Mouse (Mus musculus) liver, embryonic 15.5 days (tissue): Measurements from ENCODE around the gene Slc11a2. TPM values are rescaled to one million over a fixed set of nuclear protein-coding genes. Genes with fewer than 3 reads are reported as not detected.

Source experiments
- ATAC-seq: fragments of 200-750 bp; cut with Nextera tagmentation; 2 replicates; pipeline ENCODE4 v1.8.0; 2017; ENCODE audit warnings: moderate number of reproducible peaks, mild to moderate bottlenecking, moderate library complexity; ENCODE audit not compliant: insufficient read depth
- H3K27ac ChIP-seq: fragments of 300-500 bp; sonication (generic); replicated peaks from 2 replicates; pipeline ENCODE4 v1.5.1; 2015; ENCODE audit warnings: mild to moderate bottlenecking, inconsistent platforms
- H3K27me3 ChIP-seq: fragments of 300-500 bp; sonication (generic); 2 replicates; pipeline ENCODE4 v1.6.1; 2015; ENCODE audit warnings: mild to moderate bottlenecking, inconsistent platforms
- H3K36me3 ChIP-seq: fragments of 300-500 bp; sonication (generic); replicated peaks from 2 replicates; pipeline ENCODE4 v1.6.1; 2015; ENCODE audit warnings: moderate library complexity, mild to moderate bottlenecking, inconsistent platforms
- H3K4me1 ChIP-seq: fragments of 300-500 bp; sonication (generic); replicated peaks from 2 replicates; pipeline ENCODE4 v1.6.1; 2015; ENCODE audit warnings: inconsistent platforms
- H3K4me2 ChIP-seq: fragments of 300-500 bp; sonication (generic); 2 replicates; pipeline ENCODE4 v1.6.1; 2015; ENCODE audit warnings: moderate library complexity, mild to moderate bottlenecking, inconsistent platforms
- H3K4me3 ChIP-seq: fragments of 300-500 bp; sonication (generic); replicated peaks from 2 replicates; pipeline ENCODE4 v1.5.1; 2015; ENCODE audit warnings: mild to moderate bottlenecking, inconsistent platforms
- H3K9ac ChIP-seq: fragments of 300-500 bp; sonication (generic); 2 replicates; pipeline ENCODE4 v1.6.1; 2015; ENCODE audit warnings: moderate library complexity, mild to moderate bottlenecking, inconsistent platforms
- H3K9me3 ChIP-seq: fragments of 300-500 bp; sonication (generic); replicated peaks from 2 replicates; pipeline ENCODE4 v1.6.1; 2016; ENCODE audit warnings: inconsistent platforms
- WGBS: fragments of 180-500 bp; shearing (Covaris S2); methylation state at CpG from one replicate; pipeline ENCODE4 v1.1.7; 2015; ENCODE audit warnings: mixed read lengths; ENCODE audit not compliant: insufficient replicate concordance; 5-methylcytosine and 5-hydroxymethylcytosine counted together
- polyA plus RNA-seq: library from polyadenylated mRNA; unstranded; fragments of >200 nt; fragmentation: Nextera tagmentation; extraction: Ambion mirVana; gene quantifications from 2 replicates; pipeline ENCODE4 v1.2.1, GENCODE M21; 2015

The Slc11a2 gene
- polyA plus RNA-seq, 1 experiment from 2014 or later = 39.7 TPM

DNA sequence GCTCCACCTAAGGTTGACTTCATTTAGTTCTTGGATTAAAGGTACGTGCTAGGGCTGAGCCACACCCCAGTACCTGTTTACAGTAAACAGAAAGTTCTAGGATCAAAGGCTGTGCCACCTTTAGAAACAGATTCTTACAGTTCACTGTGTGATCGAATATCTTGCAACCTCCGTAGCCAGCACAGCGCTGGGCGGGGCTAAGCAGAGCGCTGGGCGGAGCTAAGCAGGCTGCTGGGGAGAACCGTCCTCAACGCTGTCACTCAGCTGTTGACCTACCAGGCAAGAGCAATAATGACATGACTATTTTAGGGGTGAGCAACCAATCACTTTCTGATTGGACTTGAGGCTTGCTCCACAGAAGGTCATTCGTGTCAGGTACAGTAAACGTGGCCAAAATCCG is 36.1 kb upstream of the Slc11a2 start:
- peak overlapping the region; percentile 12 for H3K4me3 ChIP-seq
- WGBS = 7% methylated on average over 12 of the region's 12 CpGs

GRCm38 (mm10) chr15:100458055-100458454 is 33.2 kb upstream of the Slc11a2 start:
- no peak overlapping the region for H3K4me2 ChIP-seq
- peaks cover 9% of the 10 kb centered on the region; the same call in 1 of the 2 replicates for H3K27me3 ChIP-seq
- peaks cover 28% of the 10 kb centered on the region for H3K4me1 ChIP-seq
- no peak overlapping the region for H3K27ac ChIP-seq
- no peak overlapping the region for H3K9ac ChIP-seq
- no peak for ATAC-seq
- H3K4me3 ChIP-seq = no peak overlapping the region
- WGBS = 34% methylated on average over 10 of the region's 10 CpGs
- H3K9me3 ChIP-seq = no peaks in the 10 kb centered on the region
- H3K36me3 ChIP-seq = no peaks in the 10 kb centered on the region

More for the DNA sequence above, 36.1 kb upstream of the Slc11a2 start:
- Histone ChIP-seq H3K9ac (peak overlapping the region; percentile 30; the same call in 1 of the 2 replicates), H3K4me1 (peaks cover 28% of the 10 kb centered on the region), H3K27me3 (peaks cover 9% of the 10 kb centered on the region; the same call in 1 of the 2 replicates), H3K9me3 (no peaks in the 10 kb centered on the region), H3K4me2 (peak overlapping the region; percentile 61), H3K27ac (no peak overlapping the region), H3K36me3 (no peaks in the 10 kb centered on the region)
- ATAC-seq = peak; percentile 61

DNA sequence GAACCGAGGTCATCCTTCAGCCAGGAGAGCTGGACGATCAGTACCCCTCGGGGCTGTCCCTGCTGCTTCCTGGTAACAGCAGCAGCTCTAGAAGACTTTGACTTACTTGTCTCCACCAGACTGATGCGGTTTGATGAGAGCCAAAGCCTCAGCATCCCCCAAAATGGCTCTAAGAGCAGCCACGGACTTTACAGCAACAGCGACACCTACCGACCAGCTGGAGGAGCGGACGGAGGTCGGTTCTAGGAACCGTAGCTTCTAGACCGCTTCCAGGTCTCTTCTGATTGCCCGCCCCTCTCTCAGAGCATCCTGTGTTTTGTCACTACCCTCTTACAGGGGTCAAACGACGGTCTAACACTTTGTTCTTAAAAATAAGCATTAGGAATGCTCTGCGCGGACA is 32.5 kb upstream of the Slc11a2 start:
- H3K9me3 ChIP-seq = no peaks in the 10 kb centered on the region
- peaks cover 9% of the 10 kb centered on the region; the same call in 1 of the 2 replicates for H3K27me3 ChIP-seq
- no peaks in the 10 kb centered on the region for H3K36me3 ChIP-seq
- peak; percentile 49 for ATAC-seq
- WGBS = 4% methylated on average over 17 of the region's 17 CpGs
- H3K4me2 ChIP-seq = peak overlapping the region; percentile 54
- no peak overlapping the region for H3K4me3 ChIP-seq
- H3K9ac ChIP-seq = peak overlapping the region; percentile 25; the same call in 1 of the 2 replicates
- H3K4me1 ChIP-seq = peaks cover 28% of the 10 kb centered on the region
- no peak overlapping the region for H3K27ac ChIP-seq

GRCm38 (mm10) chr15:100456356-100456991 is 31.6 kb upstream of the Slc11a2 start:
- no peak overlapping the region for H3K4me3 ChIP-seq
- peaks cover 25% of the 10 kb centered on the region for H3K4me1 ChIP-seq
- H3K9ac ChIP-seq = no peak overlapping the region
- 63% methylated on average over 7 of the region's 7 CpGs for WGBS
- no peak for ATAC-seq
- no peak overlapping the region for H3K4me2 ChIP-seq
- H3K9me3 ChIP-seq = no peaks in the 10 kb centered on the region
- peaks cover 9% of the 10 kb centered on the region; the same call in 1 of the 2 replicates for H3K27me3 ChIP-seq
- H3K27ac ChIP-seq = no peak overlapping the region
- H3K36me3 ChIP-seq = no peaks in the 10 kb centered on the region

GRCm38 (mm10) chr15:100452486-100452885 is 27.6 kb upstream of the Slc11a2 start:
- no peak for ATAC-seq
- H3K27ac ChIP-seq = no peak overlapping the region
- no peaks in the 10 kb centered on the region for H3K36me3 ChIP-seq
- no peaks in the 10 kb centered on the region for H3K9me3 ChIP-seq
- WGBS = 66% methylated on average over 11 of the region's 11 CpGs
- H3K27me3 ChIP-seq = no peaks in the 10 kb centered on the region
- H3K4me3 ChIP-seq = no peak overlapping the region
- H3K4me2 ChIP-seq = no peak overlapping the region
- H3K9ac ChIP-seq = no peak overlapping the region
- H3K4me1 ChIP-seq = peaks cover 5% of the 10 kb centered on the region

DNA sequence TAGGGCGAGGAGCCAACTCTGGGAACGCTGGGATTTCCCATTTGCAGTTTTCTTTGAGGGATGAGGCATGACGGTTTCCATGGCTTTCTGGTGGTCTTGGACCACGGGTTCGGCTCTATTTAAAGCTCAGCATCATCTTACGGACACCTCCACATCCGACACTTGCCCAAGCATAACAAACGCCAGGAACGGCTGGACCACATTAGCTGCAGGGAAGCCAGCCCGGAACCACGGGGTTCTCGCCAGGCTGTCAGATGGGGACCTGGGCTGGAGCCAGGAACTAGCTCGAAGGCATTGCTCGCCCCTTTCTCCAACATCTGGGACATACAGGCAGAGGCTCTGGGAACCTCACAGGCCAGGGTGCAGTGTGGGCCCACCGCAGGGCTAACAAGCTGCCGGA is 26.4 kb upstream of the Slc11a2 start:
- Histone ChIP-seq H3K4me3 (no peak overlapping the region), H3K27ac (no peak overlapping the region), H3K4me2 (no peak overlapping the region), H3K4me1 (no peaks in the 10 kb centered on the region), H3K9ac (no peak overlapping the region), H3K27me3 (no peaks in the 10 kb centered on the region), H3K9me3 (no peaks in the 10 kb centered on the region), H3K36me3 (no peaks in the 10 kb centered on the region)
- ATAC-seq = no peak
- 73% methylated on average over 16 of the region's 16 CpGs for WGBS

DNA sequence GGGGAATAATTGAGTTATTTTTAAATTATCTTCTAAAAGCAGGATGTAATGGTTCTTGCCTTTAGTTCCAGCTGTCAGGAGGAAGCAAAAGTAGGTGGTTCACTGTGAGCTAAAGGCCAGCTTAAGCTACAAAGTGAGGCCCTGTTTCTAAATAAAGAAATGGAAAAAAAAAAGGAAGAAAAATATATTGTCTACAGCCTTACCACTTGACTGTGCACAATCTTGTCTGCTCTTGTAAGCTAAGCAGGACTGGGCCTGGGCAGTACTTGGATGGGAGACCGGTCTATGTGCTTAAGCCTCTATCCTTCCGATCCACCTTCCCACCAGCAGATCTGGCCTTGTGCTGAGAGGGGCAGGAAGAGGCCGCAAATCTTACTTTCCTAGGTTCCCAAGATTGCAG is 24.6 kb upstream of the Slc11a2 start:
- H3K4me1 ChIP-seq = no peaks in the 10 kb centered on the region
- H3K9me3 ChIP-seq = no peaks in the 10 kb centered on the region
- no peaks in the 10 kb centered on the region for H3K27me3 ChIP-seq
- H3K36me3 ChIP-seq = no peaks in the 10 kb centered on the region
- H3K27ac ChIP-seq = no peak overlapping the region
- no peak overlapping the region for H3K4me2 ChIP-seq
- no peak overlapping the region for H3K9ac ChIP-seq
- no peak for ATAC-seq
- WGBS = 80% methylated on average over 3 of the region's 3 CpGs
- no peak overlapping the region for H3K4me3 ChIP-seq

GRCm38 (mm10) chr15:100448572-100448971 is 23.7 kb upstream of the Slc11a2 start:
- Histone ChIP-seq H3K9me3 (no peaks in the 10 kb centered on the region), H3K27me3 (no peaks in the 10 kb centered on the region), H3K27ac (no peak overlapping the region; the same call in 1 of the 2 replicates), H3K4me1 (peaks cover 8% of the 10 kb centered on the region), H3K4me3 (no peak overlapping the region), H3K4me2 (no peak overlapping the region), H3K36me3 (no peaks in the 10 kb centered on the region), H3K9ac (no peak overlapping the region)
- ATAC-seq = no peak
- WGBS = 66% methylated on average over 4 of the region's 4 CpGs

DNA sequence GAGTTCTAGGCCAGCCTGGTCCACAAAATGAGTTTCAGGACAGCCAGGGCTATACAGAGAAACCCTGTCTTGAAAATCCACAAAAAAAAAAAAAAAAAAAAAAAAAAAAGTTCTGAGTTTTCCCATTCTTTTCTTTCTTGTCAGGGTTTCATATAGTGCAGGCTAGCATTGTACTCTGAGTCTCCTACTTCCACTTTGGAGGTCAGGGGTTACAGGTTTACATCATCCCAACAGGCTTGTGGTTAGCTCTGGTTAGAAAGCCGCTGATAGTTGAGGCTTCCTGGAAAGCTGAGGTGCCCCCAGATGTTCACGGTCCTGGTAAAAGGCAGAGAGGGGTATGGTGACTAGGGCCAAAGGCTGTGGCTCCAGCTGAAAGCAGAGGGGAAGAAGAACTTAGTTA is 22.0 kb upstream of the Slc11a2 start:
- H3K4me1 ChIP-seq = peaks cover 15% of the 10 kb centered on the region
- H3K27me3 ChIP-seq = no peaks in the 10 kb centered on the region
- no peak overlapping the region for H3K4me3 ChIP-seq
- ATAC-seq = no peak
- H3K9ac ChIP-seq = no peak overlapping the region
- H3K9me3 ChIP-seq = no peaks in the 10 kb centered on the region
- 7% methylated on average over 2 of the region's 2 CpGs for WGBS
- no peak overlapping the region for H3K4me2 ChIP-seq
- H3K27ac ChIP-seq = no peak overlapping the region
- H3K36me3 ChIP-seq = no peaks in the 10 kb centered on the region

DNA sequence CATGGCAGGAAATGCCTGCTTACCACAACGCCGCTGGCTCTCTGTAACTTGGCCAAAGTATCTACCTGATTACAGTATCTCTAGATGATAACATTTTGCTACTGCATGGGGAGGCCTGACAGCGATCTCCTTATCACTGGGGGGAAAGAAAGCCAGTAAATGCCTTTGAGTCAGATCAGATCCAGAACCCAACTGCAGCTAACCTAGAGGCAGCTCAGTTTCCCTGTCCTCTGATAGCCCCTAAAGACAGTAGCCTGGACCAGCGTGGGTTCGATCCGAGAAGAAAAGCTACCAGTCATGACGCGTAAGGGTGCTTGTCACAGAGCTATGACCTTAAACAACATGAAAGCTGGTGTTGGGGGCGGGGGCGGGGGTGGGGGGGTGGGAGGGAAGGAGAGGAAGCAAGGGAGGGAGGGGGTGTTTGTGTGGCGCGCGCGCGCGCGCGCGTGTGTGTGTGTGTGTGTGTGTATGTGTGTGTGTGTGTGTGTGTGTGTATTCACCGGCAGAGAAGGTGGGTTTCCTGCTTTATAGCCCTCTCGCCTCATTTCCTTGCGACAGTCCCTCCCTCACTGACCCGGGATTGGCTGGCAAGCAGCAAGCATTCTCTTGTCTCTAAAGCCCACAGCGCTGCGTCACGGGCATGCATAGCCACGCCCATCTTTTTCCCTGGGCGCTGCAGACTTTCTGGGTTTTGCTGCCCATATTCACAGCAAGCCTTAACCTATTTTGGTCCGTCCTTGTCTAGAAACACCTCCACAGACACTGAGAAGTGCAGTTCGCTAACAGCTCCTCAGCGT is 18.5 kb upstream of the Slc11a2 start:
- H3K36me3 ChIP-seq = no peaks in the 10 kb centered on the region
- peak overlapping the region; percentile 59 for H3K9ac ChIP-seq
- peak overlapping the region; percentile 77 for H3K4me2 ChIP-seq
- ATAC-seq = peak; percentile 90
- H3K27ac ChIP-seq = peak overlapping the region; percentile 78
- under 1% methylated on average over 31 of the region's 31 CpGs for WGBS
- H3K9me3 ChIP-seq = no peaks in the 10 kb centered on the region
- no peaks in the 10 kb centered on the region for H3K27me3 ChIP-seq
- H3K4me1 ChIP-seq = peaks cover 15% of the 10 kb centered on the region
- peak overlapping the region; percentile 62 for H3K4me3 ChIP-seq

GRCm38 (mm10) chr15:100436518-100436917 is 11.6 kb upstream of the Slc11a2 start:
- WGBS = 66% methylated on average over 10 of the region's 10 CpGs
- no peaks in the 10 kb centered on the region for H3K27me3 ChIP-seq
- ATAC-seq = no peak

More at GRCm38 (mm10) chr15:100436518-100436917, 11.6 kb upstream of the Slc11a2 start:
- Histone ChIP-seq H3K36me3 (no peaks in the 10 kb centered on the region), H3K9me3 (no peaks in the 10 kb centered on the region), H3K9ac (no peak overlapping the region), H3K4me2 (no peak overlapping the region), H3K4me3 (no peak overlapping the region), H3K27ac (peak overlapping the region; percentile 16; the same call in 1 of the 2 replicates), H3K4me1 (peaks cover 33% of the 10 kb centered on the region)
